Comparison of ENCODE assay signal across 18 mouse cellular contexts in the genomic region with DNA sequence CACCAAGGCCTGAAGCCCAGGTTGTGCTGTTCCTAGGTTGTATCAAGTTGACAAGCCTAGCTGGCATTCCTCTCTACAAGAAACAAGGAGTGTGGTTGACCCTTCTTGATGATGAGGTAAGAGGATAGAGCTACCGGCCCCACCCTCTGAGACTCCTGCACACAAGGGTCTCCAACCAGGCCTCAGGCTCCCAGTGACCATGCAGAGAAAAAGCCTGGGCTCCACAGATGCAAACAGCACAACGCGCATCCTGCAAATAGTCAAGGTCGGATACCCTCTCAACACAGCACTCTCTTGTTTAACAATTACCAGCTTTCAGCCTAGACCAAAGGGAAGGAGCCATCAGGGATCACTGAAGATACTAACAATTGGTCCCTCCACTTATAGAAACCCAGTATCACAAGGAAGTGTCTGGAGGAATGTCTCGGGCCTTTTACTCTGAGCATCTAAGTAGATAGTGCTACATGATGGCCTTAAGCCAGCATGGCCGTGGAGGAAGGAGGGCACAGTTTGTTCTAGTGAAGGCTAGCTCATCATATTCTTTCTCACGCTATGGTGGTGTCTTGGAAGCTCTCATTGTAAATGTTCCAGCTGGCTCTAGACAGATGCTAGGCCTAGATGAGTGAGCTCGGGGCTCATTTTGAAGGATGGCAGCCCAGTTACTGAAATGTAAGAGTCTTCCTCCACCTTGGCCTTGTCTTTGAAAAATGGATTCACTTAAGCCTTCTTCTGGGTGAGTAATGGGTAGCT. TPM values are rescaled to one million over a fixed set of nuclear protein-coding genes. Genes with fewer than 3 reads are reported as not detected.
DNase-seq lines count a peak whose midpoint lies in the region; ATAC-seq lines count a peak whose summit lies in the region.
"Had no signal": no experiment of that assay in that cellular context is flagged by ENCODE, and none has a peak within 500 bp of the region (broad histone marks: within the 10 kb centered on the region; RNA-seq: fewer than 3 reads in every experiment).

No protein-coding gene starts in this region.

- ATAC-seq in forebrain, embryonic 11.5 days (replicated peaks; ENCODE audit: low FRiP score): no peak
- ATAC-seq in forebrain, embryonic 16.5 days: 0 out of 2 replicates have a peak, but pooled peaks have one; percentile 11
- ATAC-seq in forebrain, embryonic 13.5 days: no peak

- H3K27me3 ChIP-seq in forebrain, embryonic 11.5 days (ENCODE audit: control insufficient read depth, insufficient read depth, low read length): no peaks in the 10 kb centered on the region
- H3K27me3 ChIP-seq in forebrain, embryonic 10.5 days (ENCODE audit: poor library complexity, severe bottlenecking): peaks cover 17% of the 10 kb centered on the region
- peaks cover 2% of the 10 kb centered on the region; the same call in 1 of the 2 replicates for H3K27me3 ChIP-seq in forebrain, embryonic 16.5 days (replicated peaks; ENCODE audit: control insufficient read depth, insufficient read depth, low read length)
- H3K27me3 ChIP-seq in forebrain, embryonic 13.5 days: peaks cover 11% of the 10 kb centered on the region; the same call in 1 of the 2 replicates

- 90% methylated on average over 8 of the region's 8 CpGs for WGBS in forebrain, embryonic 11.5 days
- 87% methylated on average over 8 of the region's 8 CpGs for WGBS in forebrain, embryonic 10.5 days
- 78% methylated on average over 8 of the region's 8 CpGs for WGBS in forebrain, embryonic 16.5 days
- WGBS in forebrain, embryonic 13.5 days: 91% methylated on average over 8 of the region's 8 CpGs

- no peaks in the 10 kb centered on the region for H3K4me1 ChIP-seq in forebrain, embryonic 11.5 days (replicated peaks; ENCODE audit: control insufficient read depth, insufficient read depth, low read length)
- peaks cover 7% of the 10 kb centered on the region for H3K4me1 ChIP-seq in forebrain, embryonic 10.5 days
- H3K4me1 ChIP-seq in forebrain, embryonic 16.5 days (replicated peaks; ENCODE audit: control insufficient read depth, insufficient read depth, low read length): peaks cover 6% of the 10 kb centered on the region; the same call in 1 of the 2 replicates
- H3K4me1 ChIP-seq in forebrain, embryonic 13.5 days: peaks cover 4% of the 10 kb centered on the region; the same call in 1 of the 2 replicates

- H3K27ac ChIP-seq in forebrain, embryonic 11.5 days (ENCODE audit: low read depth, low read length): no peak overlapping the region
- H3K27ac ChIP-seq in forebrain, embryonic 10.5 days: no peak overlapping the region
- H3K27ac ChIP-seq in forebrain, embryonic 16.5 days (ENCODE audit: low read length): no peak overlapping the region
- no peak overlapping the region for H3K27ac ChIP-seq in forebrain, embryonic 13.5 days
- H3K27ac ChIP-seq: embryonic facial prominence, embryonic 13.5 days; embryonic facial prominence, embryonic 15.5 days had no signal

- no peaks in the 10 kb centered on the region for H3K9me3 ChIP-seq in forebrain, embryonic 11.5 days (ENCODE audit: control insufficient read depth, low read length)
- H3K9me3 ChIP-seq in forebrain, embryonic 10.5 days: no peaks in the 10 kb centered on the region; the same call in 1 of the 2 replicates
- H3K9me3 ChIP-seq in forebrain, embryonic 16.5 days (ENCODE audit: control insufficient read depth, low read length): no peaks in the 10 kb centered on the region
- H3K9me3 ChIP-seq in forebrain, embryonic 13.5 days (replicated peaks): no peaks in the 10 kb centered on the region
- H3K9me3 ChIP-seq: embryonic facial prominence, embryonic 13.5 days; embryonic facial prominence, embryonic 15.5 days had no signal

- H3K36me3 ChIP-seq in forebrain, embryonic 11.5 days (ENCODE audit: control insufficient read depth, insufficient read depth, low read length): no peaks in the 10 kb centered on the region
- H3K36me3 ChIP-seq in forebrain, embryonic 10.5 days (replicated peaks): no peaks in the 10 kb centered on the region
- no peaks in the 10 kb centered on the region for H3K36me3 ChIP-seq in forebrain, embryonic 16.5 days (ENCODE audit: control insufficient read depth, insufficient read depth)
- H3K36me3 ChIP-seq in forebrain, embryonic 13.5 days (ENCODE audit: poor library complexity, severe bottlenecking): no peaks in the 10 kb centered on the region
- H3K36me3 ChIP-seq: embryonic facial prominence, embryonic 13.5 days; embryonic facial prominence, embryonic 15.5 days had no signal

- peak; percentile 45 for DNase-seq in forebrain, embryonic 11.5 days (ENCODE audit: low spot score)
- DNase-seq in forebrain, embryonic 10.5 days (ENCODE audit: extremely low spot score, low spot score): no peak
- peak; percentile 80 for DNase-seq in heart, adult 11 months
- no peak for DNase-seq in heart, adult 8-10 months (ENCODE audit: low spot score)
- DNase-seq: adrenal gland, adult 2 months; adrenal gland, postnatal 10 days; adrenal gland, postnatal 25 days; cerebellum, adult 8-10 months; cerebellum, postnatal 36 days; embryo, embryonic 11 days had no signal

- no peak overlapping the region for H3K4me2 ChIP-seq in forebrain, embryonic 11.5 days (ENCODE audit: low read depth, low read length, severe bottlenecking)
- H3K4me2 ChIP-seq in forebrain, embryonic 16.5 days (ENCODE audit: low read length): no peak overlapping the region
- no peak overlapping the region for H3K4me2 ChIP-seq in forebrain, embryonic 13.5 days
- H3K4me2 ChIP-seq: embryonic facial prominence, embryonic 13.5 days; embryonic facial prominence, embryonic 15.5 days had no signal

- no peak overlapping the region for H3K4me3 ChIP-seq in forebrain, embryonic 11.5 days (ENCODE audit: low read depth, low read length)
- no peak overlapping the region for H3K4me3 ChIP-seq in forebrain, embryonic 10.5 days
- H3K4me3 ChIP-seq in forebrain, embryonic 16.5 days (replicated peaks; ENCODE audit: low read length): no peak overlapping the region
- H3K4me3 ChIP-seq in forebrain, embryonic 13.5 days: no peak overlapping the region
- H3K4me3 ChIP-seq: embryonic facial prominence, embryonic 13.5 days; embryonic facial prominence, embryonic 15.5 days; erythroblast, embryonic 14.5 days had no signal

- H3K9ac ChIP-seq in forebrain, embryonic 11.5 days (ENCODE audit: low read length): no peak overlapping the region
- no peak overlapping the region for H3K9ac ChIP-seq in forebrain, embryonic 16.5 days (replicated peaks; ENCODE audit: low read depth, low read length)
- H3K9ac ChIP-seq in forebrain, embryonic 13.5 days: no peak overlapping the region
- H3K9ac ChIP-seq: embryonic facial prominence, embryonic 13.5 days; embryonic facial prominence, embryonic 15.5 days had no signal

RNA-seq across cellular contexts. Expression of a gene that starts 24.7 kb away (rescaled TPM):
- polyA plus RNA-seq in forebrain, embryonic 11.5 days (2014; fragmentation: Nextera tagmentation; extraction: Ambion mirVana): 0.09 TPM in 1 of 2 replicates, not detected in the other
- 0.10 TPM in 1 of 2 replicates, not detected in the other for polyA plus RNA-seq in forebrain, embryonic 10.5 days (2016; fragmentation: Nextera tagmentation; extraction: Ambion mirVana)
- polyA plus RNA-seq in forebrain, embryonic 16.5 days (2015; fragmentation: Nextera tagmentation; extraction: Ambion mirVana): 0.17 and 0.20 TPM in 2 replicates
- polyA plus RNA-seq in forebrain, embryonic 13.5 days (2015; fragmentation: Nextera tagmentation; extraction: Ambion mirVana): 0.10 and 0.15 TPM in 2 replicates
- total RNA-seq in heart, adult 8-10 months (2022): not detected
- total RNA-seq: adrenal gland, adult 2 months; adrenal gland, postnatal 10 days; adrenal gland, postnatal 25 days; adrenal gland, postnatal 4 days; common myeloid progenitor, adult 5-6 weeks; ES-E14 had no signal
- polyA plus RNA-seq: embryonic facial prominence, embryonic 13.5 days; embryonic facial prominence, embryonic 15.5 days; erythroblast, embryonic 14.5 days had no signal

Comparison
In these comparisons a context has a peak if more than half of its experiments do, and no peak if none do; other contexts are left out.
1. DNase-seq: peak in forebrain, embryonic 11.5 days (single experiment) and heart, adult 11 months (single experiment); none in forebrain, embryonic 10.5 days (single experiment) and heart, adult 8-10 months (single experiment).